Comparison of ENCODE assay signal across 30 mouse cellular contexts in the genomic region with DNA sequence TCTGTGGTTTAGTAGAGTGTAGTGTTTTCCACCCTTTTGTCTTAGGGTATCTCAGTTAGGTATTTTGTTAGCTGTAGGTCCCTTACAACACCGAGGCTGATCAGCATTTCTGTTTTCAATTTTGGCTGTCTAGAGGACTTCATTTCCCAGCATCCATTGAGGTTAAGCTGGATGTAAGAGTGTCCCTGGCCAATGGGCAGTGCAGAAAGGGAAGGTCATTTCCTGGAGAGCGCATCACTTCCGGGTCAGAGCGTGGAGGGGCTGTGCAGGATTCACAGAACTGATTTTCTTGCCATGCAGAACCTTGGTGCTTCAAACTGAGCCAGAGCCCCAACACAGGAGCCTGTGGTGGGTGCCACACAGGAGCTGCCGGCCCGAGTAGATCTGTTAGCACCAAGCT.
A peak's percentile ranks its signal among the peaks of the same experiment; 100 is the strongest.
DNase-seq lines count a peak whose midpoint lies in the region; ATAC-seq lines count a peak whose summit lies in the region.
"Had no signal": no experiment of that assay in that cellular context is flagged by ENCODE, and none has a peak within 500 bp of the region (broad histone marks: within the 10 kb centered on the region; RNA-seq: fewer than 3 reads in every experiment).

No protein-coding gene starts in this region.

- no peak overlapping the region for H3K4me3 ChIP-seq in midbrain, embryonic 14.5 days (replicated peaks; ENCODE audit: low read depth, low read length)
- H3K4me3 ChIP-seq in midbrain, embryonic 10.5 days = no peak overlapping the region
- H3K4me3 ChIP-seq in hindbrain, embryonic 16.5 days (ENCODE audit: low read length) = no peak overlapping the region
- H3K4me3 ChIP-seq: erythroblast, embryonic 14.5 days; forebrain, embryonic 12.5 days; heart, embryonic 10.5 days; heart, embryonic 15.5 days; hindbrain, embryonic 12.5 days; limb, embryonic 10.5 days; limb, embryonic 15.5 days; liver, embryonic 13.5 days; myocyte; neural tube, embryonic 12.5 days had no signal

- ATAC-seq in midbrain, embryonic 14.5 days (ENCODE audit: low FRiP score, low TSS enrichment) = no peak
- no peak for ATAC-seq in hindbrain, embryonic 16.5 days
- ATAC-seq: midbrain, embryonic 16.5 days had no signal

- no peaks in the 10 kb centered on the region for H3K9me3 ChIP-seq in midbrain, embryonic 14.5 days (ENCODE audit: control insufficient read depth, low read length)
- H3K9me3 ChIP-seq in midbrain, embryonic 10.5 days (replicated peaks) = no peaks in the 10 kb centered on the region
- H3K9me3 ChIP-seq in hindbrain, embryonic 16.5 days (ENCODE audit: control insufficient read depth, low read length) = no peaks in the 10 kb centered on the region
- H3K9me3 ChIP-seq: forebrain, embryonic 12.5 days; heart, embryonic 10.5 days; heart, embryonic 15.5 days; hindbrain, embryonic 12.5 days; limb, embryonic 10.5 days; limb, embryonic 15.5 days; liver, embryonic 13.5 days; neural tube, embryonic 12.5 days had no signal

- no peak overlapping the region for H3K4me2 ChIP-seq in midbrain, embryonic 14.5 days (ENCODE audit: low read length)
- no peak overlapping the region for H3K4me2 ChIP-seq in hindbrain, embryonic 16.5 days (ENCODE audit: low read length)
- H3K4me2 ChIP-seq: forebrain, embryonic 12.5 days; heart, embryonic 15.5 days; hindbrain, embryonic 12.5 days; limb, embryonic 15.5 days; liver, embryonic 13.5 days; neural tube, embryonic 12.5 days had no signal

- WGBS in midbrain, embryonic 14.5 days = 86% methylated on average over 6 of the region's 6 CpGs
- WGBS in midbrain, embryonic 10.5 days = 77% methylated on average over 6 of the region's 6 CpGs
- WGBS in hindbrain, embryonic 16.5 days = 80% methylated on average over 6 of the region's 6 CpGs

- no peak overlapping the region for H3K9ac ChIP-seq in midbrain, embryonic 14.5 days (replicated peaks; ENCODE audit: low read length)
- H3K9ac ChIP-seq in hindbrain, embryonic 16.5 days (ENCODE audit: low read depth, low read length) = no peak overlapping the region
- H3K9ac ChIP-seq: forebrain, embryonic 12.5 days; heart, embryonic 15.5 days; hindbrain, embryonic 12.5 days; limb, embryonic 15.5 days; liver, embryonic 13.5 days; neural tube, embryonic 12.5 days had no signal

- H3K36me3 ChIP-seq in midbrain, embryonic 14.5 days (ENCODE audit: control insufficient read depth, insufficient read depth, low read length) = no peaks in the 10 kb centered on the region
- no peaks in the 10 kb centered on the region for H3K36me3 ChIP-seq in midbrain, embryonic 10.5 days
- no peaks in the 10 kb centered on the region for H3K36me3 ChIP-seq in hindbrain, embryonic 16.5 days (ENCODE audit: control insufficient read depth, insufficient read depth, low read length)
- H3K36me3 ChIP-seq: forebrain, embryonic 12.5 days; heart, embryonic 10.5 days; heart, embryonic 15.5 days; hindbrain, embryonic 12.5 days; limb, embryonic 10.5 days; limb, embryonic 15.5 days; liver, embryonic 13.5 days; neural tube, embryonic 12.5 days had no signal

- H3K4me1 ChIP-seq in midbrain, embryonic 14.5 days (ENCODE audit: control insufficient read depth, insufficient read depth, low read length) = no peaks in the 10 kb centered on the region
- H3K4me1 ChIP-seq in midbrain, embryonic 10.5 days = 0 out of 2 replicates have a peak, but pooled peaks cover 3% of the 10 kb centered on the region
- H3K4me1 ChIP-seq in hindbrain, embryonic 16.5 days (ENCODE audit: control insufficient read depth, insufficient read depth, low read depth, low read length) = no peaks in the 10 kb centered on the region
- H3K4me1 ChIP-seq: forebrain, embryonic 12.5 days; heart, embryonic 15.5 days; hindbrain, embryonic 12.5 days; liver, embryonic 13.5 days; neural tube, embryonic 12.5 days had no signal

- H3K27me3 ChIP-seq in midbrain, embryonic 14.5 days (ENCODE audit: control insufficient read depth, insufficient read depth, low read length) = no peaks in the 10 kb centered on the region
- H3K27me3 ChIP-seq in midbrain, embryonic 10.5 days (ENCODE audit: low read depth, poor library complexity, severe bottlenecking) = peaks cover 29% of the 10 kb centered on the region
- 0 out of 2 replicates have a peak, but pooled peaks cover 2% of the 10 kb centered on the region for H3K27me3 ChIP-seq in hindbrain, embryonic 16.5 days (replicated peaks; ENCODE audit: control insufficient read depth, insufficient read depth, low read length)
- H3K27me3 ChIP-seq: liver, embryonic 13.5 days; neural tube, embryonic 12.5 days had no signal

- DNase-seq in midbrain, embryonic 14.5 days = peak; percentile 27
- DNase-seq in midbrain, embryonic 10.5 days (ENCODE audit: low spot score) = no peak
- peak; percentile 28 for DNase-seq in ES-CJ7 (ENCODE audit: low read depth, low spot score)
- DNase-seq in ZHBTc4 (ENCODE audit: low read depth, low spot score) = peak; percentile 26
- no peak for DNase-seq in cerebellum, adult 18-20 months
- DNase-seq in thymus, postnatal 10 days (ENCODE audit: low spot score in 2 of 2) = no peak
- DNase-seq: adrenal gland, postnatal 14 days; cerebellum, adult 2 months; cerebellum, postnatal 25 days; gastrocnemius, postnatal 25 days; heart, adult 11 months; kidney, adult 11 months; kidney, postnatal 14 days; layer of hippocampus, adult 9-11 months; liver, embryonic 13.5 days; lung, adult 2 months; lung, postnatal 10 days; right cerebral cortex, adult 18-20 months had no signal

- no peak overlapping the region for H3K27ac ChIP-seq in midbrain, embryonic 14.5 days (replicated peaks; ENCODE audit: low read depth, low read length)
- no peak overlapping the region; the same call in 1 of the 2 replicates for H3K27ac ChIP-seq in midbrain, embryonic 10.5 days (replicated peaks)
- no peak overlapping the region for H3K27ac ChIP-seq in hindbrain, embryonic 16.5 days (ENCODE audit: low read depth, low read length)
- H3K27ac ChIP-seq: forebrain, embryonic 12.5 days; heart, embryonic 10.5 days; heart, embryonic 15.5 days; hindbrain, embryonic 12.5 days; limb, embryonic 10.5 days; limb, embryonic 15.5 days; liver, embryonic 13.5 days; macrophage; neural tube, embryonic 12.5 days had no signal

Comparison
In these comparisons a context has a peak if more than half of its experiments do, and no peak if none do; other contexts are left out.
1. DNase-seq: peak in midbrain, embryonic 14.5 days (single experiment), ES-CJ7 (single experiment) and ZHBTc4 (single experiment); none in midbrain, embryonic 10.5 days (single experiment), cerebellum, adult 18-20 months (0 of 2) and thymus, postnatal 10 days (0 of 2).